Mouse (Mus musculus) ovary, adult 18-20 months (tissue): ENCODE measurements at regions not wholly inside any gene's neighbourhood (a gene's known extent, or its start where the extent isn't known, plus 50 kb on each side); places are given as distances from the start of the nearest gene placed in this dataset.
"Not testable (repeated sequence)": the region's sequence is repeated elsewhere in the genome, so short reads cannot be mapped to it uniquely, and the experiment has no call there.

ENCODE experiments used
- DNase-seq: peaks from one replicate; pipeline ENCODE4 v3.0.0; 2022; ENCODE audit warnings: low spot score, mixed read lengths

DNA sequence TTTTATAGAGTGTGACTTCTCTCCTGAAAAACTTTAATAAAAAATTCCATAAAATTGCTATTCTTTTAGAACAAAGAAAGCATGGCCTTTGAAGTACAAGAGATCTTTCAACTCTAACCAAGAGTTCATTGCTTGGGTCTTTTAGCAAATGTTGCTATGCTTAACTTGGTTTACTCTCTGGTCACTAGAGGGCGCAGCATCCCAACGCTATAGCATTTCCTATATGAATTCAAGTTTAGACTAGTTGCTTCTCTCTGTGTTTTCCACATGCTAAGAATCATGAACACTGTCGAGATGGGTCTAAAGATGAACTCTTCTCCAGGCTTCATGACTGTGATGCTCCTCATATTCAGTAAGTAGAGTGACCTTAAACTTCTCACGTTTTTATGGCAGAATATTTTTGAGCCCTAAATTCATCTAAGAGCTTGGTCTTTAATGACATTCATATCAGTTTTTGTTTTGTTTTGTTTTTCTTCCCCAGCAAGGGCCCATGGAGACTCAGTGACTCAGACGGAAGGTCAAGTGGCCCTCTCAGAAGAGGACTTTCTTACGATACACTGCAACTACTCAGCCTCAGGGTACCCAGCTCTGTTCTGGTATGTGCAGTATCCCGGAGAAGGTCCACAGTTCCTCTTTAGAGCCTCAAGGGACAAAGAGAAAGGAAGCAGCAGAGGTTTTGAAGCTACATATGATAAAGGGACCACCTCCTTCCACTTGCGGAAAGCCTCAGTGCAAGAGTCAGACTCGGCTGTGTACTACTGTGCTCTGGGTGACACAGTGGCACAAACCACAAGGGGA lies 823.2 kb upstream of the Olfr1507 start:
- not testable (repeated sequence) for DNase-seq

DNA sequence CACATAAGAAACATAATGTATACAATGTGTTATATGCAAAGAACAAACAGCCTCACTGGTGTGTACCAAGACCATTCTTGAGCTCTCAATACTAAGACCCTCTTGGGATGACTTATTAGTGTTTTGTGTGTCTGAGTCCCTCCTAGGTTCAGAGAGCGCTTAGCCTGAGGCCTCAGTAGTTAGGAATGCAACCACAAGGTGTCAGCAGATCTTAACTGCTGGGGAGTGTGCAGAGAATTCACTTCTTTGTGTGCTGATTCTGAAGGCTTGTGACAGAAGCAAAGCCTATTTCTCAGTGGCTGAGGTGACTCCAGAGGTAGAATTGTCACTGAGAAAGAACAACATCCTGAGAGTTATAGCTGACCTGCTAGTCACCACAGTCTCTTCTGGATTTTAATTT lies 816.9 kb upstream of the Olfr1507 start:
- not testable (repeated sequence) for DNase-seq

DNA sequence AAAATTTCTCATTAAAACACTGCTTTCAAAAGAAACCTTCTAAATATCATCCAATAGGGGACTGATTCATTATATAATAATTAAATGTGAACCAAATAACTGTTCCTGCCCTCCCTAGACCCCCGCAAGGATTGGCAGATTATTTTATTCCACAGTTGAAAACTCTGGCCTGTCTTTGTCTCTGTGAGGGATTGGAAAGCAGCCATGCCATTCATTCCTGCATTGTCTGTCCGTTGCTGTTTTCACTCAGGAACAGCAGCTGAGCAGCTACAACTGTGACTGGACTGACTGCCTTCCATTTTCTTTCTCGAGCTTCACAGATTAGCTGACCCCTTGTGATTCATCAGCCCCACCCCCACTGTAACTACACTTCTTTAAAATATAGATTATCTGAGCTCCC lies 807.6 kb upstream of the Olfr1507 start:
- not testable (repeated sequence) for DNase-seq

DNA sequence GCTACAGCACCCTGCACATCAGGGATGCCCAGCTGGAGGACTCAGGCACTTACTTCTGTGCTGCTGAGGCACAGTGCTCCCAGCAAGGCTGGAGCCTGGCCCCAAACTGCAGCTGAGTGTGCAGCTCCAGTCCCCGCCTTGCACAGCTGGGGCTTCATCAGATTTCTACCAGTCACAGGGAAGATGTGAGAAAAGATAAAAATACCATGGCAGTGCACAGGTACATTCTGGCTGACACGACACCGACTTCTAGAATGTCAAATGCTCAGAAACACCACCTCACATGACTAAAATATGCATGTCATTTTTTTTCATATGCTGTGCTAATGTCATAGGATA lies 806.9 kb upstream of the Olfr1507 start:
- not testable (repeated sequence) for DNase-seq

DNA sequence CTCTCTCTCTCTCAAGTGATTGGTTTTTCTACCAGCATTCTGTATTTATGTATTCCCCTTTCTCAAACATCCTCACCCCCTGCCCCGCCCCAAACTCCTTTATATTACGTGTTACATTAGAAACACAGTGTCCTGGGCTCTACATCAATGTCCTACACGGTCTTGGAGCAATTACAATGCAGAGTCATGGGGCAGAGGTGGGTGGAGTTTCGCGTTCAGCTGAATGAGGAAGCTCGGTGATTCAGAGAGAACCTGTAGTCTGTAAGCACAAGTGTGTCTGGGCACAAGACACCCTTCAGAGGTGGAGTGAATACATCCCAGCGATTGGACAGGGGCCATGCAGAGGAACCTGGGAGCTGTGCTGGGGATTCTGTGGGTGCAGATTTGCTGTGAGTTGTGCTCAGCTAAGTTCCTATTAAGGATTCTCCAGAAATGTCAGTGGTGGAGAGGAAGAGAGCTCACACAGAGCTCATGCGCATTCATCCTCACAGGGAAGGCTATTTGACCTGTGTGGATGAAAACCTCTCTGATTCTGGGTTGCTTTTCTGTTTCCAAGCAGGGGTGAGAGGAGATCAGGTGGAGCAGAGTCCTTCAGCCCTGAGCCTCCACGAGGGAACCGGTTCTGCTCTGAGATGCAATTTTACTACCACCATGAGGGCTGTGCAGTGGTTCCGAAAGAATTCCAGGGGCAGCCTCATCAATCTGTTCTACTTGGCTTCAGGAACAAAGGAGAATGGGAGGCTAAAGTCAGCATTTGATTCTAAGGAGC lies 806.4 kb upstream of the Olfr1507 start:
- DNase-seq: not testable (repeated sequence)

DNA sequence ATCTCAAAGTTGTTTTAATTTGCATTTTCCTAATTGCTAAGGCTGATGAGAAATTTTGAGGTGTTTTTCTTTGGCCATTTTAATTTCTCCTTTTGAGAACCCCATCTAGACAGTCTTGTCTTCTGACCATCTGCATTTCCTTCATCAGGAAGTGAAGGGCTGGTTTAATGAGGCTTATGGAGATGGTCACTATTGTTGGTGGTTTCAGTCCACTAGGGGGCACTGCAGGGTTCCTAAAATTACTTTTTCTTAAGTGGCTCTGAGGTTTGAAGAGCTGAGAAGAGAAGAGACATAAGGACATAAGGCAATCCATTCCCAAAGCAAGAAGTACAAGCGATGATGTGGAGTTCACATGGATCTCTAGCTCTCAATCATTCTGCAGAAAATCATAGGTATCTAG lies 805.6 kb upstream of the Olfr1507 start:
- not testable (repeated sequence) for DNase-seq

DNA sequence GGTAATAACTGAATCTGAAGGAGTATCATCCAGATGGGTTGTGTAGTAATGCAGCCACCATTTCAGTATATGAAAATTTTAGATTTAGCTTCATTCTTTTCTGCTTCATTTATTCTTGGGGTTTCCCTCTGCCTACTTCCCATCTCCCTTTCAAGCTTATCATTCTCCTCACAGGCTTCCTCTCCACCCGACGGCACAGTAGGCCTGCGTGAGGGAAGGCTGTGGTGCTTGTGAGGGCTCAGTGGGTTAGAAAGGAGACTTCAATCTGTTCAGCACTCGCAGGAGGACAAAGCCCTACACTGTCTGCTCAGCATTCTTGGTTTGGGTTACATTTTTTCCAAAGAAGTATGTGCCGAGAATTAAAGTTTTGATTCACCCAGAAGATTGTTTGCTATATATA lies 804.2 kb upstream of the Olfr1507 start:
- DNase-seq: not testable (repeated sequence)

DNA sequence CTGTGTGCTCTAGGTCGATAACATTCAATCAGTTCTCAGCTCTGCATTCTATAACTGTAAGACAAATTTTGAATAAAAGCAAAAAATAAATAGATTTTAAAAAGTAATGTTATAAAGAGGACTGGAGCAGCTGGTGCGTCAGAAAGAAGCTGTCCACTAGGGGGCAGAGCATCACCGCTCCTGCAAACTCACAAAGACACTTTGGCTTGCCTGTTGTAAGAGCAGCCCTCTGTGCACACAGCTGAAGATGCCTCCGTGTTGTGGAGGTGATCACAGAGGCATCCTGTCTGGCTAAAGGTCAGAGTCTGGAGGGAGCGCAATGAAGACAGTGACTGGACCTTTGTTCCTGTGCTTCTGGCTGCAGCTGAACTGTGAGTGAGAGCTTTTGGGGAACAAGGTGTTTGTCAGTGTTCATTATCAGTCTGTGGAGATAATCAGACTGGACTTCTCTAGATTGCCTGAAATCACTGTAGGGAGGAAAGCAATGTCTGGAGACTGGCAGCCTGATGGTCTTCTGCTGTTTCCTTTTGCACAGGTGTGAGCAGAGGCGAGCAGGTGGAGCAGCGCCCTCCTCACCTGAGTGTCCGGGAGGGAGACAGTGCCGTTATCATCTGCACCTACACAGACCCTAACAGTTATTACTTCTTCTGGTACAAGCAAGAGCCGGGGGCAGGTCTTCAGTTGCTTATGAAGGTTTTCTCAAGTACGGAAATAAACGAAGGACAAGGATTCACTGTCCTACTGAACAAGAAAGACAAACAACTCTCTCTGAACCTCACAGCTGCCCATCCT lies 788.0 kb upstream of the Olfr1507 start:
- not testable (repeated sequence) for DNase-seq

DNA sequence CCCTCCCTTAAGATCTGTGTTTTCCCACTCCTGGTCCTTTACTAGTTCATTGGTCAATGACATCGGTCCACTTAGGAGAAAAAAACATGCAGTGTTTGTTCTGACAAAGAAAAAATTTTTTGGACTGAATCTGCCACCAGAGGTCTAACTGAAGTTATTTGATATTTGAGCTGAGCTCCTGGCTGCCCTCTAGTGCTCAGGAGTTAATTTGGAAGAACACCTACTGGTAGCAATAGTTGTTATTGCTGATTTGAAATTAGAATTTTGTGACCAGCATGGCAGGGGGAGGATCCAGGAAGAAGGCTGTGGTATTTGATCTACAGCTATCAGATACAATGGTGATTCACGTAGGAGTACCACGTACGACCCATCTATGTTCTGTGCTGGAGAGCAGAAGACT lies 777.7 kb upstream of the Olfr1507 start:
- not testable (repeated sequence) for DNase-seq

DNA sequence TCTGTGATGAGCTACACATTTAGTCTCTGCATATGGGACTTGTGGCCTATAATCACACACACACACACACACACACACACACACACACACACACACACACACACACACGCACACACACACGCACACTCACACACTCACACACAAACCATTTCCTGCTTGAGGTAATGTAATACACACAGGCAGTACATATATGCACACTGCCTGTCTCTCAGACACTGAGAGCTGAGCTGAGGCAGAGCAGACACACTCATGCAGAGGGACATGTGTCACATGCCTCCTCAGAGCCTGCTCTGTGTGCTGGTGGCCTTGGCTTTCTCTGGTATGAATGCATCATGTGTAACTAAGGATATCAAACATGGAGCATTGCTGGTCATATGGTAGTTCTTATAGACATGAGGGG lies 772.1 kb upstream of the Olfr1507 start:
- not testable (repeated sequence) for DNase-seq

DNA sequence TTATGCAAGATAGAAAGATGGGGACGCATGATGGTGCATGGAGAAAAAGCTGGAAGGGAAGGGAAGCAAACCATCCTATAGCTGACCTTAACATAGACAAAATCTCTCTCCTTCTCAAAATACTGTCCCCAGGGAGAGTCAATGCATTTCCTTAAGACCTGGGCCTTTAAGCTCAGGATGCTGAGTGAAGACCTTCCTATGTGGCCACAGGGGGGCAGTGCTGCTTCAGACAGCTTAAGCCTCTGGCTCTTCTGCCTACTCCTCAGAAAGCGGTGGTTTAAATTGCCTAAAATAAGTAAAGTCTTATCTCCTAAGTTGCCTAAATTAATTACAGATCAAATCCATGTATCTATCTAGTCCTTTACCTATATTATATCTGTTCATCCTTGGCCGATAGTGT lies 760.4 kb upstream of the Olfr1507 start:
- not testable (repeated sequence) for DNase-seq

DNA sequence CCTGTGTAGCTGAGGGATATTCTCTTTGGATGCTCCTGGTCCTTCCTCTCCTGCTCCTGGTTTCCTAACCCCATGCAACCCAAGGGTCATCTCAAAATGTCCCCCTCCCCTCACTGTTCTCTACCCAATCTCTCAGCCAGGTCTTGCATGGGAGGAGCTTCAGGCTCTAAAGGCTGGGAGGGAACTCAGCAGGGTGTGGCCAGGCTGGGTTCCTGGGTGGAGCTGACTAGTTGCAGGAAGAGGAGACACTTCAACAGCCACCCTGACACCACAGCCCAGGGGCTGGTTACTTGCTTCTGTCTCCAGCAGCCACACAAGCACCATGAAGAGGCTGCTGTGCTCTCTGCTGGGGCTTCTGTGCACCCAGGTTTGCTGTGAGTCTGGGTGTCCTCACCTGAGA lies 757.9 kb upstream of the Olfr1507 start:
- DNase-seq: not testable (repeated sequence)

DNA sequence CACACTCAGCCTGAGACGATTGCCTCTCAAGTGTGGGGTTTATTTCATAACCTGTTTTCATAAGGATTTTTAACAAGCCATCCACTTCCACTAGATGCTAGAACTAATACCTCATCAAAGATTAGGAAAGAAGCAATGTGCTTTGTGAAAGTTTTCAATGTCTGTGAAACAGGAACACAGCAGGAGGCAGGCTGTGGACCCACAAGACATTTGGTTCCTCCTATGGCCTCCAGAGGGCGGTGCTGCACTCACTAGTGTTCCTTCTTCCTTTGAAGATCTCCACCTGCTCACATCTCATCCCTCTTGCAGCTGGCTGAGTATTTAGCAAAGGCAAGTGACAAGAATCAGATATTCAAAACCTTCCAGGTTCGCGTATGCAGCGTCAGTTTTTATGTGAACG lies 735.6 kb upstream of the Olfr1507 start:
- not testable (repeated sequence) for DNase-seq

DNA sequence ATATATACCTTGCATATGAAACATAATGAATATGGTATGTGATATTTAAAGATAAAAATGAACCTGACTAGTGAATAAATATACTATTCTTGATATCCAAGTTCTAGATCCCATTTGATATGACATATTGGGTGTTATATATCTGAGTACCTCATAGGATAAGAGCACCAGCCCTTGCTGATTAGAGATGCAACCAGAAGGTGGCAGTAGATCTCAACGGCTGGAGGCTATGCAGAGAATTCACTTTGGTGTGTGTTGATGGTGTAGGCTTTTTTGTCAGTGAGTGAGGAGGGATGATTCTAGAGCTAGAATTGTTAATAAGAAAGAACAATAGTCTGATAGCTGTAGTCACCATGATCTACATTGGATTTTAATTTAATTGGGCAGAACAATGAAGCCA lies 729.2 kb upstream of the Olfr1507 start:
- DNase-seq: not testable (repeated sequence)

DNA sequence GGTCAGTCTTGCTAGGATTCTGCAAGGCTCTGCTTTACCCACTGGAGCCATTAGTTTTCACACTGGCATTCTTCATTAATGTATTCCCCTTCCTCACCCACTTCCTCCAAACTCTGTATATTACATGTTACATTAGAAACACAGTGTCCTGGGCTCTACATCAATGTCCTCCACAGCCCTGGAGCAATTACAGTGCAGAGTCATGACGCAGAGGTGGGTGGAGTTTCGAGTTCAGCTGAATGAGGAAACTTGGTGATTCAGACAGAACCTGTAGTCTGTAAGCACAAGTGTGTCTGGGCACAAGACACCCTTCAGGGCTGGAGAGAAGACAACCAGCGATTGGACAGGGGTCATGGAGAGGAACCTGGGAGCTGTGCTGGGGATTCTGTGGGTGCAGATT lies 715.0 kb upstream of the Olfr1507 start:
- not testable (repeated sequence) for DNase-seq

DNA sequence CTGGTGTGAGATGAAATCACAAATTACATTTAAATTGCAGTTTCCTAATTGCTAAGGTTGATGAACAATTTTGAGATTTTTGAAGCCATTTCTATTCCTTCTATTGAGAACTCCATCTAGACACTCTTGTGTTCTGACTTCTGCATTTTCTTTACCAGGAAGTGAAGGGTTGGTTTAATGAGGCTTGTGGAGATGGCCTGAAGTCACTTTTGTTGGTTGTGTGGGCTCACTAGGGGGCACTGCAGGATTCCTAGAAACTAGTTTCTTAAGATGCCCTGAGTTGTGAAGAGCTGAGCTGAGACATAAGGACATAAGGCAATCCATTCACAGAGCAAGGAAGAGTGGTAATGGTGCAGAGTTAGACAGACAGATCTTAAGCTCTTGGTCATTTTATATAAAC lies 713.7 kb upstream of the Olfr1507 start:
- not testable (repeated sequence) for DNase-seq

DNA sequence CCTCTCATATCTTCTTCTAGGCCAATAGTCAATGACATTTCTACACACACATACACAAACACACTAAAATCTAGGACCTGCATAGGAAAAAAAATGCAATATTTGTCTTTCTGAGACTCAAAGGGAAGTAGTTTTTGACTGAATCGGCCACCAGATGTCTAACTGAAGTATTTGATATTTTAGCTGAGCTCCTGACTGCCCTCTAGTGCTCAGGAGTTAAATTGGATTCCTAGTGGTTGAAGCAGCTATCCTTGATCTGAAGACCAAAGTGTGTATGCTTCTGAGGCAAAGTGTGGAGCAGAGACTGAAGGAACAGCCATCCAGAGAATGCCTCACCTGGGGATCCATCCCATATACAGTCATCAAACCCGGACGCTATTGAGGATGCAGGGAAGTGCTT lies 695.4 kb upstream of the Olfr1507 start:
- not testable (repeated sequence) for DNase-seq

DNA sequence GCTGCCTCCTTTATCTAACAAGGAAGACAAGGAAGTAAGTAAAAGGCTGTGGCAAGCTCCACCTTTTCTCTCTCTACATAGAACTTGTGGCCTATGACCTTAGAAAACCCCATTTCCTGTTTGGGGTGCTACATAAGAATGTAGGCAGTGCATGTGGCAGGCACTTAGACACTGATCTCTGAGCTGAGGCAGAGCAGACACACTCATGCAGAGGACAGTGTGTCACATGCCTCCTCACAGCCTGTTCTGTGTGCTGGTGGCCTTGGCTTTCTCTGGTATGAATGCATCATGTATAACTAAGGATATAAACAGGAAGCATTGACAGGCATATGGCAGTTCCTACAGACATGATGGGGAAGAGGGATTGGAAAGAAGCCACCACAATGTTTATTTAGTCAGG lies 678.5 kb upstream of the Olfr1507 start:
- DNase-seq: not testable (repeated sequence)

DNA sequence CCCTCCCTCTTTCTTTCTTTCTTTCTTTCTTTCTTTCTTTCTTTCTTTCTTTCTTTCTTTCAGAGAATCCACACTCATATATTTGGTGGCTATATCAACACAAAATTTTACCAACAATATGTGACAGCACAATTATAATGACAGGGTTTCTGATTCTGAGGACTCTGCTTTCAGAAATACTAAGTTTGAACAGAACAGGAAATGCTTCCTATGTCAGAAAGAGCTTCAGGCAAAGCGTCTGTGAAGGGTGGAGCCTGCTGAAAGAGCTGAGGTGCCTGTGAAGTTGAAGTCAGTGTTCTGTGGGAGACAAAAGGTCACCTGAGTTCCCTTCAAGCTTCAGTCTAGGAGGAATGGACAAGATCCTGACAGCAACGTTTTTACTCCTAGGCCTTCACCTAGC lies 670.8 kb upstream of the Olfr1507 start:
- DNase-seq: not testable (repeated sequence)

DNA sequence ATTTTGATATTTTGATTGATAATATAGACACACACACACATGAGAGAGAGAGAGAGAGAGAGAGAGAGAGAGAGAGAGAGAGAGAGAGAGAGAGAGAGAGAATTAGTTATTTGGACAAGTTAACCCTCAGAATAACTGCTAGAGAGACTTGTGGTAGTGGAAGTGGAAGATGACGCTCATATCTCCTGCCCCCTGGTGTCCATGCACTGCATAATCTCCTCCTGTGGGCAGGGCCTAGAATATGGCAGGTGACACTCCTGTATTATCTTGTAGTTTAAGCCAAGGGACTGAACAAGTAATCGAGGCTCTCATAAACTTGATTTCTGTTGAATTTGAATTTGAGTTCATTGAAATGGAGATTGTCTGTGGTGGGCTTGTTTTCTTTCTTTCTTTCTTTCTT lies 663.5 kb upstream of the Olfr1507 start:
- not testable (repeated sequence) for DNase-seq

DNA sequence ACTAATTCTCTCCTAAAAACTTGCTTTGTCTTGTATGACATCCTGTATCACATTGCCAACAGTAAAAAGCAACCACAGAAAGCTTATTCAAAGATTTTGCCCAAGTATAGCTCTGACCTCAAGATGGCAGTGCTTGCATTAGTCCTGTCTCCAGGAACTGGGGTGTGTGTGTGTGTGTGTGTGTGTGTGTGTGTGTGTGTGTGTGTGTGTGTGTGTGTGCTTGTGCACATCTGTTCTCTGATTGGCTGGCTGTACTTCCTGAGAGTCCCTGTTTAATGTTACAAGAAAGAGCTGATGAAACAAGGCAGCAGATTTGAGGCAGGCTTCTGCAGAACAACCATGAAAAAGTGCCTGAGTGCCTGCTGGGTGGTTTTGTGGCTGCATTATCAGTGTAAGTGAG lies 639.2 kb upstream of the Olfr1507 start:
- DNase-seq: not testable (repeated sequence)

DNA sequence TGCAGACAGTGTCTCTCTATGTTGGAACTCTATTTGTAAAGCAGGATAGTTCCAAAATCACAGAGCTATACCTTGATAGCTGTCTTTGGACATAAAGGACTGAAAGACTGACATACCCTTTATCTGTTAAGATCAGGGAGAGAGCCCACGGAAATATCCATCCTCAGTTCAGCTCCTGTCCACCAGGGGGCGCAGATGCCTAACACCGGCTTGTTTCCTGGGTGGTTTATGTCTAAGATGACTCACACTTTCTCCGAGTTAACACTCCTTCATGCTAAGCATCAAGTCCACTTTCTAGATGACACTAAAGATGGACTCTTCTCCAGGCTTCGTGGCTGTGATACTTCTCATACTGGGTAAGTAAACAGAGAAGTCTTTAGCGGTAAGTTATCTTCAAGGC lies 636.8 kb upstream of the Olfr1507 start:
- not testable (repeated sequence) for DNase-seq
